Mouse (Mus musculus): ENCODE measurements around the gene Akap2. TPM values are rescaled to one million over a fixed set of nuclear protein-coding genes. Genes with fewer than 3 reads are reported as not detected.

The Akap2 gene
- polyA plus RNA-seq, 1 experiment from 2014 or later: 42.4 TPM

DNA sequence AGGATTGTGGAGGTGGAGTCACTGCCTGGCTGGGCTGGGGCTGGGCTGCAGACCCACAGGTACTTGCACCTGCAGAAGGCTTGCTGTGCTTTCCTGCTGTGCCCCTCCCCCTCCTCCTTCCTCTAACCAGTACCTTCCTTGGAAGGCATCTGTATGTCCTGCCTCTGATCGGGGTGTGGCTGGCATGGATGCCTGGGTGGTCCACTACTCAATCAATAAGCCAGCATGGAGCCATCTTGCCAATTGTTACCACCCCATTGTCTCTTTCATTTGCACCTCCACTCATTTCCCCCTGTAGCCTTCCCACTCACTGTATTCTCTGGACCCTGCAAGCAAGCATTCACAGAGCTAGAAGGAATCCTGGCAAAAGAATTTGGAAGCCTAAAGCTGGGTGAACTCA, 26.7 kb upstream of the Akap2 start:
- H3K9ac ChIP-seq (ENCODE audit: low read length): no peak overlapping the region
- no peaks in the 10 kb centered on the region for H3K9me3 ChIP-seq (replicated peaks; ENCODE audit: control insufficient read depth, low read length)
- H3K4me3 ChIP-seq (ENCODE audit: low read length): no peak overlapping the region
- no peak for ATAC-seq (replicated peaks; ENCODE audit: extremely low read depth, insufficient read depth, low FRiP score)
- H3K27me3 ChIP-seq (ENCODE audit: control insufficient read depth, insufficient read depth, low read length): no peaks in the 10 kb centered on the region
- peaks cover 38% of the 10 kb centered on the region for H3K36me3 ChIP-seq (ENCODE audit: control insufficient read depth, insufficient read depth)
- no peak overlapping the region for H3K27ac ChIP-seq (ENCODE audit: low read length)
- 72% methylated on average over 1 of the region's 1 CpGs for WGBS
- no peak overlapping the region for H3K4me2 ChIP-seq (ENCODE audit: low read depth, low read length)
- H3K4me1 ChIP-seq (ENCODE audit: control insufficient read depth, insufficient read depth, low read length): no peaks in the 10 kb centered on the region

DNA sequence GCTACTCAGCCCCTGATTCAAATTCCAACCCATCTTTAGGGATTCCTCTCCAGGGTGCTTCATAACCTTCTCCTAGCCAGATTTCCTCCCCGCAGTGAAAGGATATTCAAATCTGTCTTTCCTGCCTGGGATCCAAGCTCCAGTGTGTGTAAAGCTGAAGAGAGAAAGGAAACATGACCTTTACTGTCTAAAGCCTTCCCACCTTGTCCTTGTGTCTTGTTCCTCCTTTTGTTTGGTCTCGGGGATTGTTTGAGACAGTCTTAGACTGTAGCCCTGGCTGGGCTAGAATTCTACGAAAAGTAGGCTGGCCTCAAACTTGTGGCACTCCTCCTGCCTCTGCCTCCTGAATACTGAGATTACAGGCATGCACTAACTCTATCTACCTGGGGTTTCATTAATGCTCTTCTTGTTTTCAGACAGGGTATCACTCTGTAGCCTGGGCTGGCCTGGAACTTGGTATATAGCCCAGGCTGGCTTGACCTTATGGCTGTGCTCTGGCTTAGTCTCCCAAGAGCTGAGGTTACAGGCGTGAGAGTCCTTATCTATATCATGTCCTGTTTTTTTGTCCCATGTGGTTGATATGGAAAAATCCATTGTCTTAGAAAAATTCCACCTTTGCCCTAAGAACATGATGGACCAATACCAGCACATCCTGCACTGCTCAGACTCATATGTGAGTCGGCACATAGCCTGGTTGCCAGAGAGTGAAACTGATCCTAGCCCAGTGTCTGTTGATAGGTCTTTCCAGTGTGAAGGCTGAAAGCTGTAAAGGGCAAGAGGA, 22.9 kb upstream of the Akap2 start:
- 0 out of 2 replicates have a peak, but pooled peaks have one; percentile 41 for ATAC-seq (replicated peaks; ENCODE audit: extremely low read depth, insufficient read depth, low FRiP score)
- no peaks in the 10 kb centered on the region for H3K27me3 ChIP-seq (ENCODE audit: control insufficient read depth, insufficient read depth, low read length)
- no peak overlapping the region for H3K4me3 ChIP-seq (ENCODE audit: low read length)
- 73% methylated on average over 5 of the region's 5 CpGs for WGBS
- peaks cover 30% of the 10 kb centered on the region for H3K36me3 ChIP-seq (ENCODE audit: control insufficient read depth, insufficient read depth)
- no peaks in the 10 kb centered on the region for H3K4me1 ChIP-seq (ENCODE audit: control insufficient read depth, insufficient read depth, low read length)
- no peak overlapping the region for H3K9ac ChIP-seq (ENCODE audit: low read length)
- H3K9me3 ChIP-seq (replicated peaks; ENCODE audit: control insufficient read depth, low read length): no peaks in the 10 kb centered on the region
- peak overlapping the region; percentile 7; the same call in 1 of the 2 replicates for H3K27ac ChIP-seq (ENCODE audit: low read length)
- no peak overlapping the region for H3K4me2 ChIP-seq (ENCODE audit: low read depth, low read length)

DNA sequence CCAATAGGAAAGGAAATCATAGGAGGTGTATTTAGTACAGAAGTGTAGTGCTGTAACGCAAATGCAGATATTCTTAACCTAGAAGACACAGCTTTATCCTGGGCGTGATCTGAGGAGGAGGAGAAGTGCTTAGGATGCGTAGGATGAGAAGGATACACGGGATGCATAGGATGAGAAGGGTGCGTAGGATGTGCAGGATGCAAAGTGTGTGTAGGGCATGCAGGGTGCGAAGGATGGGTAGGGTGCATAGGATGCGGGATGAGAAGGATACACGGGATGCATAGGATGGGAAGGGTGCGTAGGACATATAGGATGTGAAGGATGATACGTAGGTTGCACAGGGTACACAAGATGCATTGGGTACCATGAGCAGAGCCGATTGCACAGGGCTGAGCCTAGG, 20.5 kb upstream of the Akap2 start:
- no peak overlapping the region for H3K4me3 ChIP-seq (ENCODE audit: low read length)
- H3K27me3 ChIP-seq (ENCODE audit: control insufficient read depth, insufficient read depth, low read length): no peaks in the 10 kb centered on the region
- 96% methylated on average over 11 of the region's 11 CpGs for WGBS
- H3K27ac ChIP-seq (ENCODE audit: low read length): no peak overlapping the region
- peaks cover 22% of the 10 kb centered on the region for H3K36me3 ChIP-seq (ENCODE audit: control insufficient read depth, insufficient read depth)
- H3K9me3 ChIP-seq (replicated peaks; ENCODE audit: control insufficient read depth, low read length): no peaks in the 10 kb centered on the region
- H3K9ac ChIP-seq (ENCODE audit: low read length): no peak overlapping the region
- H3K4me2 ChIP-seq (ENCODE audit: low read depth, low read length): no peak overlapping the region
- no peaks in the 10 kb centered on the region for H3K4me1 ChIP-seq (ENCODE audit: control insufficient read depth, insufficient read depth, low read length)
- ATAC-seq (replicated peaks; ENCODE audit: extremely low read depth, insufficient read depth, low FRiP score): no peak

DNA sequence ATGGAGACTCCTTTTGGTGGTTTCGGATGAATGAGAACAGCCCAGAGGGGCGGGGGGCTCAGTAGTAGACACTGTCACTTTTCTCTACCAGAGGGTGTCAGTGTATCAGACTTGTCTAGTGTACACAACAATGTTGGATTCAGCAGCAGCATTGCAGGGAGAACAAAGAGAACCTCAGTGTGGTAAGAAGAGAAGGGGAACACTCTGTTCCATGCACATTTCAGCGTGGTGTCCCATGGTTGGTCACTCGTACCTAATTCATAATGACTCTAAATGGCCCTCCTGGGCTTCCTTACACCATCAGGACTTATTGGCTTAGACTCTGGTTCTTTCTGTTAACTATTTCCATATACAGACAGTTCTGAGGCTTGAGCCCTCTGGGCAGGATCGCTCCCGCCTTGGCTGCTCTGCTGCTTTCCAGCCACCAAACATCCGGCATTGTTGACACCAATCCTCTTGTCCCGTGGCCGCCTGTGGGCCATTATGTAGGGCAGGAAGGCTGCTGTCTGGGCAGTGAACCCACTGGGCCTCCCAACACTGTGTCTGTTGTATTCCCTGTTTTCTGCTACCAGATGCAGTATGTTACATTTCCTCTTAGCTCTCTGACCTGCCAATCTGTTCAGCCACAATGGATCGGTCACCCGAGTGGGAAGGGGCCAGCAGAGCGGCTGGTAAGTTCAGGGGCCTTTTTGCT, 19.4 kb upstream of the Akap2 start:
- WGBS: 84% methylated on average over 12 of the region's 12 CpGs
- Histone ChIP-seq H3K9ac (ENCODE audit: low read length) (no peak overlapping the region), H3K4me2 (ENCODE audit: low read depth, low read length) (no peak overlapping the region), H3K27me3 (ENCODE audit: control insufficient read depth, insufficient read depth, low read length) (no peaks in the 10 kb centered on the region), H3K9me3 (replicated peaks; ENCODE audit: control insufficient read depth, low read length) (no peaks in the 10 kb centered on the region), H3K36me3 (ENCODE audit: control insufficient read depth, insufficient read depth) (peaks cover 18% of the 10 kb centered on the region), H3K27ac (ENCODE audit: low read length) (no peak overlapping the region), H3K4me3 (ENCODE audit: low read length) (no peak overlapping the region), H3K4me1 (ENCODE audit: control insufficient read depth, insufficient read depth, low read length) (no peaks in the 10 kb centered on the region)
- no peak for ATAC-seq (replicated peaks; ENCODE audit: extremely low read depth, insufficient read depth, low FRiP score)

DNA sequence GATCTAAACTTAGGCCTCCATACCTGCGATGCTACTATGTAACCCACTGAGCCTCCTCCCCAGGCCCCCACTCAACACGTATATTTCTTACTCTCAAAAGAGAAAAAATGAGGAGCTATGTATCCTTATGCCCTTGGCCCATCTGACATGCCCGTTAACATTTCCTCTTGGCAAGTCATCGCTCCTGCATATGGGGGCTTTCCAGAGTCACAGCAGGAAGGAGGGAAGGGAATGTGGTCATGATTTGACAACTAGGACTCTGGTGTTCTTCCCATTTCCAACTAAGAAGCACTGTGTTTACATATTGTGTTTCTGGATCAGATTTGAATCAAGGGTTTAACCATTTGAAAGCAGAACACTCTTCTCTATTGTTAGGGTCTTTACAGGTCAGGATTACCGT, 15.9 kb upstream of the Akap2 start:
- H3K9me3 ChIP-seq (replicated peaks; ENCODE audit: control insufficient read depth, low read length): no peaks in the 10 kb centered on the region
- no peak overlapping the region for H3K9ac ChIP-seq (ENCODE audit: low read length)
- no peak overlapping the region for H3K4me3 ChIP-seq (ENCODE audit: low read length)
- 71% methylated on average over 5 of the region's 5 CpGs for WGBS
- H3K4me2 ChIP-seq (ENCODE audit: low read depth, low read length): no peak overlapping the region
- H3K27me3 ChIP-seq (ENCODE audit: control insufficient read depth, insufficient read depth, low read length): no peaks in the 10 kb centered on the region
- H3K36me3 ChIP-seq (ENCODE audit: control insufficient read depth, insufficient read depth): peaks cover 5% of the 10 kb centered on the region; the same call in 1 of the 2 replicates
- ATAC-seq (replicated peaks; ENCODE audit: extremely low read depth, insufficient read depth, low FRiP score): no peak
- H3K4me1 ChIP-seq (ENCODE audit: control insufficient read depth, insufficient read depth, low read length): no peaks in the 10 kb centered on the region
- H3K27ac ChIP-seq (ENCODE audit: low read length): no peak overlapping the region

DNA sequence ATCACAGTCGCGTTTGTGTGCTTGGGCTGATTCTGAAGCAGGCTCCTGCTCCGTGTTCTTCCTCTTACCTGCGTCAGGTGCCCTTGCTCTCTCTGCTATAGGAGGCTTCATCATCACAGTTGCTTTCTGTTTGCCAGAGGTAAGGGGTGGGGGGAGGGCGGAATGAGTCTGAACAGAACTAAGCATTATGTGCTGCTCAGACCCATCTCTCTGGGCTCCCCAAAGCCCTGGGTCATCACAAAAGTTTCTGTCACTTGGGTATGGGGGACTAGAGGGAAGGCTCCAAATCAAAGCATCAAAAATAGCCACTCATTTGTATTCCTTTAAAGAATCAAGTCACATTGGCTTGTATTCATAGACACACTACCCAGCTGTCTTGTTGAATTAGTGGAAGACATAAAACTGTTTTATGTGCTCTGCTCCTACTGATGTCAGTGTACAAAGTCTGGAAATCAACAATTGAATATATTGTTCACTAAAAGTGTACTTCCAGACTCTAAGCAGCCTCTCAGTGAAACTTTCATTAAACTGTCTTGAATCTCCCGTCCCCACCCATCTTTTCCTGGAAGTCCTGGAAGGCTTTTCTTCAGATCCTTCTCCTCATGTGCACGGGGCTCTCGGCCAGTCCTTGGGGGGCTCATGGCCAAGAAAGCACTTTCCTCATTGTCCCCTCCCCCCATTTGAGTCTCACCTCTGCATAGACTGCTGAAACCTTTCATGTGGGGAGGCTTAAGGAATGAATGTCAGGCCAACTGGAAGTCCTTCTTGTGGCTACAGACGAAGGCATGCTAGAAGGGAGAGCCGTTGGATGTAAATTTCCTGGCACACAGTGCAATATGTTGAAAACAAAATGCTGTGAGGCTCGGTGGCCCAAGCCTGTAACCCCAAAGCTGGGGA, 13.6 kb upstream of the Akap2 start:
- Histone ChIP-seq H3K9me3 (replicated peaks; ENCODE audit: control insufficient read depth, low read length) (no peaks in the 10 kb centered on the region), H3K4me2 (ENCODE audit: low read depth, low read length) (no peak overlapping the region), H3K9ac (ENCODE audit: low read length) (no peak overlapping the region), H3K27me3 (ENCODE audit: control insufficient read depth, insufficient read depth, low read length) (no peaks in the 10 kb centered on the region), H3K4me3 (ENCODE audit: low read length) (no peak overlapping the region), H3K4me1 (ENCODE audit: control insufficient read depth, insufficient read depth, low read length) (no peaks in the 10 kb centered on the region), H3K36me3 (ENCODE audit: control insufficient read depth, insufficient read depth) (peaks cover 5% of the 10 kb centered on the region; the same call in 1 of the 2 replicates), H3K27ac (ENCODE audit: low read length) (no peak overlapping the region)
- WGBS: 78% methylated on average over 11 of the region's 11 CpGs
- ATAC-seq (replicated peaks; ENCODE audit: extremely low read depth, insufficient read depth, low FRiP score): no peak

DNA sequence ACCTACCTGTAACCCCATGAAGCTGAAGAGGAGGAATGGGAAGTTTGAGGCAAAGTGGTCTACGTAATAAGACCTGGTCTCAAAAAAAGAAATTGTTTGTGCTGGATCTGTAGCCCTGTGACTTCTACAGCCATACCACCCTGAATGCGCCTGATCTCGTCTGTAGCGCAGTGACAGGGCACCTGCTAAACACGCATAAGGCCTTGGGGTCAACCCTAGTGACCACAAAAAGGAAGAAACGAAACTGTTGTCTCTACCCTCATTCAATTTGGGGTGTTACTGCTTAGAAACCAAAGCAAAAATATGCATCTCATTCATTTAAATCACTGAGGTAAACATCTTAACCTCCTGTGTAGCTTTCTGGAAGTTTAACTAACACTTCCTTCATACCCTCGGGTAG, 12.9 kb upstream of the Akap2 start:
- Histone ChIP-seq H3K27ac (ENCODE audit: low read length) (no peak overlapping the region), H3K27me3 (ENCODE audit: control insufficient read depth, insufficient read depth, low read length) (no peaks in the 10 kb centered on the region), H3K9me3 (replicated peaks; ENCODE audit: control insufficient read depth, low read length) (no peaks in the 10 kb centered on the region), H3K36me3 (ENCODE audit: control insufficient read depth, insufficient read depth) (peaks cover 10% of the 10 kb centered on the region; the same call in 1 of the 2 replicates), H3K4me1 (ENCODE audit: control insufficient read depth, insufficient read depth, low read length) (no peaks in the 10 kb centered on the region), H3K4me3 (ENCODE audit: low read length) (no peak overlapping the region), H3K9ac (ENCODE audit: low read length) (no peak overlapping the region), H3K4me2 (ENCODE audit: low read depth, low read length) (no peak overlapping the region)
- ATAC-seq (replicated peaks; ENCODE audit: extremely low read depth, insufficient read depth, low FRiP score): no peak
- 88% methylated on average over 7 of the region's 7 CpGs for WGBS

DNA sequence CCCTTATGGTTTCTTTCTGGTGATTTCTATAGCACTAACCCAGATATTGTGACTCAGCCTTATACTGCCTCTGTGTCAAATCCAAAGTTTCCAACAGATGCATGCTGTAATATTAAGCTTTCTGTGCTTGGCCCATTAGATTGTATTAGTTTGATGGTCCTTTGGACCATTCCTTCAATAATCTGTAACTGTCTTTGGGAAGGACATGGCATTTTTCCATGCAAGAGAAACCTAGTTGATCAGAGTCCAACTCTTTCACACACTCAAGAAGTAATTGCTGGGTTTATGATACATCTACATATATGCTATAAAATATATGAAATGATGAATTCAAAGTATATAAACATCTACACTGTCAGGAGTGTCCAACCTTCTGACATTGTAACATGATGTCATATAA, 1.6 kb upstream of the Akap2 start:
- Histone ChIP-seq H3K9me3 (replicated peaks; ENCODE audit: control insufficient read depth, low read length) (no peaks in the 10 kb centered on the region), H3K36me3 (ENCODE audit: control insufficient read depth, insufficient read depth) (no peaks in the 10 kb centered on the region), H3K27ac (ENCODE audit: low read length) (no peak overlapping the region), H3K4me1 (ENCODE audit: control insufficient read depth, insufficient read depth, low read length) (0 out of 2 replicates have a peak, but pooled peaks cover 3% of the 10 kb centered on the region), H3K9ac (ENCODE audit: low read length) (no peak overlapping the region), H3K4me2 (ENCODE audit: low read depth, low read length) (no peak overlapping the region), H3K4me3 (ENCODE audit: low read length) (no peak overlapping the region), H3K27me3 (ENCODE audit: control insufficient read depth, insufficient read depth, low read length) (no peaks in the 10 kb centered on the region)
- ATAC-seq (replicated peaks; ENCODE audit: extremely low read depth, insufficient read depth, low FRiP score): no peak
